Mouse (Mus musculus): ENCODE data around the gene Igsf21.

The Igsf21 gene

DNA sequence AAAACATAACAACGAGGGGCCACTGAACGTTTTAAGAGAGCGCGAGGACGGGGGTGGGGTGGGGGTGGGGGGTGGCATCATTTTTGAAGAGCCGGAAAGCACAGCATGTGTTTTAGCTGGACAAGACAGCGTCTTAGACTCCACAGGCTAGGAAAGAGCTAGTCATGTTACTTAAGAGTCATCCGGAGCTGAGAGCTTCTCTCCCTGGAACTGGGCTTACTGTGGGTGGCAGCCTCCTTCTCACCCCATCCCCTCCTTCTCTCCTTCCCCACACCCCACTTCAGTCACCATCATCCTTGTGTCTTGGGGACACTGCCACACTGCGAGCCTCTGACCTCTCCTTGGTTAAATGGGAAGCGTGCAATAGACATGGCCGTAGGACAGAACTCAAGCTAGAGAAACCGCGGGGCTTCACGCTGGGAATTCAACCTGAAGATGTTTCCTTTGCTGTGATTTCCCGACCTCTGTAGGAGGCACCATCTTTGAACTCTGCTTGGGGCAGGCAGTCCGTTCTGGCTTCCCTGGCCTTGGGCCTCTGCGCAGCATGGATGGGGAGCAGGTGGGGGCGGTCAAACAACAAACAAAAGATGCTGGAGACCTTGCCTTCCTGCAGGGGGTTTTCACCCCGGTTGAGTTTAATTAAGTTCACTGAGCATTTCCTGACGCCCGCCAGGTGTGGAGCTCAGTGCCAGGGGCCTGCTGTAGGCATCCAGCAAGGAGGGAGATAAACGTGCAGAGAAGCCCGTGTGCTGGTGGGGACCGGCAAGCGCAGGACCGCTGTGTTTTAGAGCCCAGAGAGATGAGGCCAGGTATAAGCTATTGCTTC is 207.8 kb downstream of the Igsf21 start:
- DNase-seq = no peak

DNA sequence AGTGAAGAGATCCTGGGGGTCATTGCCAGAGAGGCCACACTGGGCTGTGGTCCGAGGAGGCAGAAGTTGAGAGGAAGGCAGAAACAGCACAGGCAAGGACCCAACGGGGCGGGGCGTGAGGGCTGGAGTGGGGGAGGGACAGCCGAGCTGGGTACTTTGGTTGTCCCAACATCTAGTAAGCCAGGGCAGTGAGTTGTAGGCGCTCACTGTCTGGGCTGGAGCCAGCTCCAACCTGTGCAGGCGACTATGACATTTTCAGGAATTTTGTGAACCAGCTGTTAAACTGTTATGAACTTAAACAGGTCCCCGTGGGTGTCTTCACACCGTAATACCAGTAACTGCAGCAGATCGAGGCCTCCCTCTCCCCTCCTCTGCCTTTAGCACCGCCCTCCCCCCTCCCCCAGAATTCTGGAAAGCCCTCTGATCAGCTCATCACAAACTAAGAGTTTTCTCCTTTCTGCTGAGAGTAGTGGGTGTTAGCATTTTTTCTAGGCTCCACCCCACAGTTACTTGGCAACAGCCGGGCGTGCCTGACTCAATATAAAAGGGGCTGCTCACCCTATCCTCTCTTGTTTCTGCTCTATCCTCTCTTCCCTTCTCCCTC is 208.7 kb downstream of the Igsf21 start:
- DNase-seq = no peak

DNA sequence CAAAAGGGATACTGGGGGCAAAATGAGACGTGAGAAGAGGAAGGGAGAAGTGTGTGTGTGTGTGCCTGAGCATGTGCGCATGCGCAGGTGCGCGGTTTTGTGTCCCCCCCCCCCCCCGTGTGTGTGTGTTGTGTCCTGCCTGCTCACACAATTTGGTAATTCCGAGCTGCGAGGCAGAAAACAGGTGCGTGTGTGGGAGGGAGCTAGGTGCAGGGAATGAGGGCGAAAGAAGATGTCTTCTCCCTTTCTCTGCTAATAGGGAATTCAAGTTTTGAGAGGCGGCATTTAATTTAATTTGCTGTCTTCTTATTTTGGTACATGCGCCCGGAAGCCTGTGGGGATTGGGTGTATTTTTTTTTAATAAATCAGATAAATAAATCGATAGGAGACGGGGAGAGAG is 211.4 kb downstream of the Igsf21 start:
- DNase-seq = no peak

DNA sequence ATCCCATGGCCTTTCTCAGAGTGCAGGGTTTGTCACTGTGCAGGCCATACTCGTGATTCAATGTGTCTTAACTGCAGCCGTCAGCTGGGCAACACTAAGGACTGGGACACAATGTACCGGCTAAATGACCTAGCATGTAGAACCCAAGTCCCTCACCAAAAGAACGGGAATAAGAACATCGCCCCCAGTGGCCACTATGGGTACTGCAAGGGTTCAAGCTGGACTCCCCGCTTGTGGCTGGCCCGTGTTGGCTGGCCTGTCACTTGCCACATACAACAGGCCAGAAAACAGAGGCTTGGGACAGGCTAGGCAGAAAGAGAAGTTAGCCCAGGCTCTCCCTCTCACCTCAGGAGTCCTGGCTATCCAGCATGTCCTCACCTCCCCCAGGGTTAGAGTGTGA is 213.2 kb downstream of the Igsf21 start:
- peak; percentile 46 for DNase-seq

DNA sequence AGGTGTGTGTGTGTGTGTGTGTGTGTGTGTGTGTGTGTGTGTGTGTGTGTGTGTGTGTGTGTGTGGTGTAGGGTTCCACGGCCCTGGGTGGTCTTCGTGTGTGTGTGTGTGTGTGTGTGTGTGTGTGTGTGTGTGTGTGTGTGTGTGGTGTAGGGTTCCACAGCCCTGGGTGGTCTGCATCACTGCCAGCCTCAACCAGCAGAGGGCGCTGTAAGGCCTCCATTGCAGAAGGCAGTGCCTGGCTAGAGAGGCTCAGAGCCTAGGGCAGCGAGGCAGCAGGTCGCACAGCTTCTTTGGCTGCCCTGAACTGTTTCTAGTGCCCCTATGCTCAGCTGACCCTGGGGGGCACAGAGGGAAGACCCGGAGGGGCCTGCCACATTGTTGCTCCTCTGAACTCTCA is 216.2 kb downstream of the Igsf21 start:
- peak; percentile 31 for DNase-seq

DNA sequence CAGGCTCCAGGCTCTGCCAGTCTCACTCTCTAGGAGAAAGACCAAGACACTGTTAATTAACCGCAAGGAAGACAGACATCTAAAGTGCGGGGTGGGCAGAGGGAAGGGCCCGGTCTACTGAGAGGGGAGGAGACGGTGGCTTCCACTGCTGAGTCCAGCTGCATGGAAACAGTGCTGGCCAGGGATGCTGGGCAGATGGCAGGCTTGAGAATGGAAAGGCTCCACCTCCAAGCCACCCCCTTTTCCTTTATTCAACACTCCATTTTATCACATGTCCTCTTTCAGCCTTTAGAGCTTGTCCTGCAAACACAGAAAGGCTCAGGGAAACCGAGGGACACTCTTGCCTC is 216.6 kb downstream of the Igsf21 start:
- no peak for DNase-seq

DNA sequence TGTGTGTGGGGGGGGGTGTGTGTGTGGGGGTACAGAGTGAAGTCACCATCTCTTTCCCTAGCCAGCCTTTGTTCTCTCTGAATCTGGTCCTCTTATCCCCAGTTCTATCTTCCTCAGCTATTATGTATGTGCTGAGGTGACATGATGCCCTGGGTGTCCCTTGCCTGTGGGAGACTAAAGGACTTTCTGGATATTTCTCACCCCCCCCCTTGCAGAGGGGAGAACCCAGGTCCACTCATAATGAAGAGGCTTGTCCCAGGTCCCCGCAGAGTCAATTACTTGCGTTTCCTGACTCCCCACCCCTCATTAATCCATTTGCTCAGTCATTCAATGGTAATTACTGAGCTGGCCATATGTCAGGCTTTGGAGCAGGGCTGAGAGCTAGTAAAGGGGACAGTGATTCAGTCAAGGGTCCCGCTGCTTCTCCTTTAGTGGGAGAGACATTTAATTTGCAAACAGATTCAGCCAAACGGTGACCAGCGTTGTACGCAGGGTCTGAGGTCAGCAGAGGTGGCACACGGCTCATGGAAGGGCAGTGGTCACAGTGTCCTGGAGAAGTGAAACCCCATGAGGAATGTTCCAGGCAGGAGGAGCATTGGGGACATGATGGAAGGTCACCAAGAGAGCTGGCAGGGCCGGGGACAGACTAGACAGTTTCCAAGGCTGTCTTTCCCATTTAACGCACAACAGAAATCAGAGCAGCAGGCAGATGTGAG is 217.1 kb downstream of the Igsf21 start:
- DNase-seq = no peak

DNA sequence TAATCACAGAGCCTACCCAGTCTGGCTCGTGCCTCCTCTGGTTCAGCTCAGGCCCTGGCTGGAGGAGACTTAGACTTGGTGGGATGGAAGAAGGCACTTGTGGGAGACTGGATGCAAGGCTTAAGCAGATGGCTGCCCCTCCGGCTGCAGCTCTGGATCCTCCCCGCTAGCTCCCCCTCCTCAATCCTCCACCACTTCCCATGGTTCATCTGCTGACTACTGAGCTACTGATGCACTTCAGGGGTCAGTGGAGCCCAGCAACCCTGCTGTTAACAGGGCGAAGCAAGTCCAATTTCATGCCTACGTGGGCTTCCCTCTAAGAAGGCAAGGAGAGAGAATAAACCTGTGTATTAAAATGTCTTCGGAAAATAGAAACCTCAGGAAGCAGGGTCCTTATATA is 222.8 kb downstream of the Igsf21 start:
- no peak for DNase-seq

DNA sequence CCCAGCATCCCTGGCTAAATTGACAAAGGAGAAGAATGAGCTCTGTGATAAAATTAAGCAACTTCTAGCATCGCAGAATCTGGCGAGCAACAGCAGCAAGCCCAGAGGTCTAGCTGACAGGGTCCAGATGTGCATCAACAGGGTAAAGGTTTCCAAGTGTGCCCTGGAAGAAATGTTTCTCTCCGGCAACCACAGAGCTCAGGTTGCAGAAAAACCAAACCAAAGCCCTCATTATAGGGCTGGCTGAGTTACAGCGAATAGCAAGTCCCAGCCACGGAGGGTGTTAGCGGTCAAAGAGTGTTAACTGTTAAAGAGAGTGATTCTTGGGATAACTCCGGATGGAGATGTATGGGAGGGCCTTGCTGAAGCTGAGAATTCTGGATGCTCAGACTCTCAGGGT is 230.7 kb downstream of the Igsf21 start:
- DNase-seq = no peak

DNA sequence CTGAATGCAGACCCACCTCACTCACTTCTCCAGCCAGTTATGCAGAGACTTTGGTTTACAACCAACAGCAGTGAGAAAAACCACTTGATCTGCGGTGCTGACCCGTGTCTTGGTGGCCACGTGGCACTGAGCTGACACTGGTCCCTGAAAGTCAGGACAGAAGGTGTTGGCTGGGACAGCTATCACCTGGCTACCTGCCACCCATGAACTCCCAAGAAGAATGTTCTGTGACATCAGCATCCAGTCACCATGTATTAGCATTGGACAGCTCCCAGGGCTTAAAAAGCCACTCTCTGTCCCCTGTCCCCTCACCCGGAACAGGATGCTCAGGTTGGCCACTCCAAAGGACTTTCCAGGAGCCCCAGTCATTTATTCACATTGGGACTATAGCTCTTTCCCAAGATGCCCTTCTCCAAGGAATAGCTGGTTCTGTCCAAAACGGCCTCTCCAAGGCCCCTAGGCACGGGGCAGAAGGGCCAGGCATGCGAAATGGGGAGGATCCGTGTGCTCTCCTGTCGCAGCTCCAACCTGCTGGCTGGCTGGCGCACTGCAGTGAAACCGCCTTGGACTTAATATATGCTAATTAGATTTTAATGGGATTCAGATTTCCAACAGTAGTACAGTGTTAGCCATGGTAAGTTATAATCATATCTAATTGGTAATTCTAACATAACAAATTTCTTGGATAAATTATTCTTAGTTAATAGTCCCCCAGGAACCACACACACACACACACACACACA is 235.7 kb downstream of the Igsf21 start:
- DNase-seq = no peak

DNA sequence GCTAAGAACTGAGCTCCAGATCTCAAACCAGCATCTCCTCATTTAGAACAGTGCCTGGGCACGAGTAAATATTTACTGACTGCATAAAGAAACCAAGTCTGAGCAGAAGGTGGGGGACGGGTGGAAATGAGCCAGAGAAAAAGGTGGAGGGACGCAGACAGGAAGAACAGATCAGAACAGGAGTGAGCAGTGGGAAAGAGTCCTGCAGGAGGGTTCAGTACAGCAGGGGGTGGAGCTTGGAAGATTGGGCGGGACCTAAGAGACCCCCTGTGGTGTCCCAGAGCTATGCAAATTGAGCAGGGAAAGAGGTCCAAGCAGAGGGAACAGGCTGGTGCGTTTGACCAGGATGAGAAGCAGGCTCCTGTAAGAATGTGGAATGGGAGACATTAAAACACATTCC is 241.7 kb downstream of the Igsf21 start:
- DNase-seq = no peak

DNA sequence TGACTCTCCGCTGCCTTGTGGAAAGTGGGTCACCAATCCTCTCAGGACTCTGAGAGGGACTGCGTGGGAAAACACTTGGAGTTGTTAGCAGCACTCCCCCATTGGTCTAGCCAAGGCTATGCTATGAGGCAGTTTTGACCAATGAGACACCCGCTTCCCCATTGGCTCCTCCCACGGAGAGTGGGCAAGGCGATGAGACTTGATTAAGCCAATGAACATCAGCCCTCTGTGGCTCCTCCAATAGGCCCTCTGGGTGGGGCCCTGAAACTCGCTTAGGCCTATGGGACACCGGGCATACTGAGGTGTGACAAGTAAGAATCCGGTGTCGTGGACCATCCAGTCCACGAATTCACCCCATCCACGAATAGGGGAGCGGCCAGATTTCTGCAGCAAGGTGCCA is 242.4 kb downstream of the Igsf21 start:
- no peak for DNase-seq

DNA sequence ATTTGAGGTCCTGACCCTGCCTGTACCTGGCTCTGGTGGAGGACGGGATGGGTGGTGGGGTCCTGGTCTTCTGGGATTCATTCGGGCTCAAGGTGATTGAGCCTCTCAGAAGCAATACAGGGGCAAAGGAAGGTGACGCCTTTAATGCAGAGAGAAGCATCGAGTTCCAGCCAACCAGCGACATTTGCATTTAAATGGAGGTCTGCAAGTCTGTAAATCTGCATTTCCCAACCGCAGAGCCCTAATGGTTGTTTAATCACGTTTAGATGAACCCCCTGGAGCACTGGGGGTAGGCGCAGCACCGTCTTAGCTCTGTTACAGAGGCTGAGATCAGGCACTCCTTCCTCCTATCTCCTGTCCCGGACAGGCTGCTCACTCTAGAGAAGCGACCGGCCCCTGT is 244.5 kb downstream of the Igsf21 start:
- no peak for DNase-seq

DNA sequence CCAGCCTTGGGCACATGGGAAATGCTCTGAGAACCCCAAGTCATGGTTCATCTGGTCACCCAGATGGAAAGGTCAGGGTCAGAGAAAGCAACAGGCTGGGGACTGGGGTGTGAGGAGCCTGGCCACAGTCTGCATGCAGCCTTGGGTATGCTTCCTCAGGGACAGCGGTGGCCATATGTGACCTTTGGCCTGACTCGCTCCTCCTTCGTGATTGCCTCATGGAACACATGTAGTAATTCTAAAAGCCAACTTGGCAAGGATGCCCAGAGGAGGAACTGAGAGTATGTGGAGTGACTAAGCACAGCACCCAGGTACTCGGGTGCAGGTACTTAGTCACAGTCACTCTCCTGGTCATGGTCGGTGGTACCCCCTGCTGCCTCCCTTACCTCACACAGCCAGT is 245.7 kb downstream of the Igsf21 start:
- no peak for DNase-seq

DNA sequence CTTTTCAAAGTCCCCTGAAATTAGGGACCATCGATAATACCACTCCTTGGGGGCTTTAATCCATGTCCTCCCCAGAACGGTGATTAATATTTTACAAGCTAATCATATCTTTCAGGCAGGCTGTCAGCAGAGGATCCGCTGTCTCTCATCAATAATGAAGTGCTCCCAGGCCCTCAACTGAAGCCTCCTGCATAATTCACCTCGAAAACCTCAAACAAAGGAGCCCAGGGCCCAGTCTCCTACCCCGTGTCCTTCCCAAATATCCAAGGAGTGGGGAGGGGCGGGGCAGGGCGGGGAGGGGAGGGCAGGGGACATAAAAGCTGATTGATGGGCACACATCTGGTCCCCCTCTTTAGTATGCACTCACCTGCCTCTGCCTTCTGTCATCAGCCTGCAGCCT is 247.6 kb downstream of the Igsf21 start:
- DNase-seq = no peak

DNA sequence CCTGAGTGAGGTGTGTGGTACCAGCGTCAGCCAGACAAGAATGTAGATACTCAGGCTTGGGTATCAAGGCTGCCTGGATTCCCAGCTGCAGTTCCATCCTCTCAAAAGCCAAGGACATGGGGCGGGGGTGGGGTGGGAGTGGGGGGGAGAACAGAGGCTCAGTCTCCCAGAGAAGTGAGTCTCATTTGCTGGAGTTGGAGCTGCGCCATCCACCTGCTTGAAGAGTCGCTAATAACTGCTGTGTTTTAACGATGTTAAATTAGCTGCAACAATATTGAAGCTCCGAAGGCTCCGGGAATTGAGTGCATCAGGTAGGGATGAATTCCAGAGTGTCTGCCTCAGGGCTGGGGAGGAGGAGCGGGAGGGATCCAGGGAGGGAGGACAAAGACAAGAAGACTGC is 250.9 kb downstream of the Igsf21 start:
- no peak for DNase-seq

DNA sequence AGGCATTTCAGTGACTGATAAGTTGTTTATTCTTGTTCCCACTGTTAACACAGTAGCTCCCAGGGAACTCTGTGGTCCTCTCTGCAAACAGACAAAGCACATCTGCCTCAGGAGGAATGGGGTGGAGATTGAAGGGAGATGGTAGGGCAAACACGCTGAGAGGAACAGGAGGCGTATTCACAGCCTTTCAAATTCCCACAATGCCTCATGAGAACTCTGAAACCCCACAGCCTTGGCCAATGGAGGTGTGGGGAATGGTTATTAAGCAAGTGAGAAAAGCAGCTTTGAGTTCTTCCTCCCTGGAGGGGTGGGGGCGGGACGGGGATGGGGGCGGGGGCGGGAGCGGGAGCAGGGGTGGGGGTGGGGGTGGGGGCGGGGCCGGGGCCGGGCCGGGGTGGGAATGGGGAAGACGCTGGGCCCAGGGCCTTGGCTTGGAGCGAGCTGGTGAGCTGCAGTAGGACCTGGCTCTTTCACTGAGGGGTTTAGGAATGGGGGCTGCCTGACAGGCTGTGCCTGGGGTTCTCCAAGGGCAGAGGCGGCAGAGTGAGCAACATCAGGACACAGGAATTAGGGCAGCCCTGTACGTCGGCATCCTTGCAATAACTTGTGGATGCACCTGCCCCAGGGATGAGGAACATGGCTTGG is 253.4 kb downstream of the Igsf21 start:
- DNase-seq = no peak

DNA sequence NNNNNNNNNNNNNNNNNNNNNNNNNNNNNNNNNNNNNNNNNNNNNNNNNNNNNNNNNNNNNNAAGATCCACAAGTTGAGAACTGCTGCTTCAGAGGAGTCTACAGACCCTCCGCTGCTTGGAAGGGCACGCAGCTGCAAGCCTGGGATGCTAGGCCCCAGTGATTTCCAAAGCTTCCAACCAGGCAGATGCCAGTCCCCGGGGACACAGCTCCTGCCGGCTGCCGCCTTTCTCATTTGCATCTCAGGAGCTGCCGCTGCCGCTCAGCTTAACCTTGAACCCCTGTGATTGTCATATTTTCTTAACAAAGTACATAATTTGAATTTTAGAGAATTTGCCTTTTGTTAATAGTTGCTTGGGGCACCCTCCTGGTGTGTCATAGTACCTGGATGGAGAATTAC is 259.7 kb downstream of the Igsf21 start:
- DNase-seq = no peak

DNA sequence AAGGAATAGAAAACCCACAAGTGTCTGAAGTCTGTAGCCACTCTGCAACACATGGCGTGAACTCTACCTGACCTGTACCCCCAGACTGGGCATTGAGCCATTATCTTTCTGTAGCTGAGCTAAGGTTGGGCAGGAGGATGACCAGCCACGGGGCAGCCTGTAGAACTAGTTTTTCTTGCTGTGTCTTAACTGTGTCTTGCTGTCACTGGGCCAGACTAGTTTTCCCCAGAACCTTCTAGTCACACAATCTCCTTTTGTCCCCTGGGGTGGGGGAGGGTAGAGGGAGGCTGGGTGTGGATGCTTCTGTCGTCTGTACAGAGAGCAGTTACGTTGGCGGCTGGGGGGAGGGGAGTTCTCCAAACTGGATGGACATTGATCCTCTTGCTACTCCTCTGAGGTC is 267.9 kb downstream of the Igsf21 start:
- DNase-seq = no peak

DNA sequence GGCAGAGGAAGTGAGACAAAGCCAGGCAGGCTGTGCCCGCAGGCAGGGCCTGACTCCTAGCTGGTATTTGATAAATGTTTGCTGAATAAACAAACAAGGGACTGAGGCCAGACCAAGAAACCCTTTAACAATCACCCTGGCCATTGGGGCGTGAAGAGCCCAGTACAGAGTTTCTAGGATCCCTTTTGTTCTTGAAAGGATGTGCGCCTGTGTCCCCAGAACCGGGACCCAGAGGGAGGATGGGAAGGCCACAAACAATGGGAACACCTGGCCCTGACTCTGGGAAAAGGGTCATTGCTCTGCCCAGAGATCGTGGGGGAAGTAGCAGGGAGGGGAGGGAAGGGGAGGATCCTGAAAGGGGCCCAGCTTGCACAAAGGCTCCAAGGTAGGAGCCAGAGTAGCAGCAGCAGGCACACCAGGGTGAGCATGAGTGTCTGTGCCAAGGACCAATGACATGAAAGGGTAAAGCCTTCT is 269.2 kb downstream of the Igsf21 start:
- DNase-seq = no peak
